Mouse (Mus musculus) intestine, postnatal 0 days (tissue): ENCODE data around the gene Gas2l3. TPM values are rescaled to one million over a fixed set of nuclear protein-coding genes. Genes with fewer than 3 reads are reported as not detected.

Experiments used
- ATAC-seq: fragments of 200-750 bp; cut with Nextera tagmentation; 2 replicates; pipeline ENCODE4 v1.8.0; 2017; ENCODE audit warnings: mild to moderate bottlenecking, moderate TSS enrichment, moderate library complexity
- H3K27ac ChIP-seq: fragments of 300-500 bp; sonication (generic); 2 replicates; pipeline ENCODE4 v1.5.1; 2014; ENCODE audit warnings: mild to moderate bottlenecking, low read depth, low read length, moderate library complexity
- H3K27me3 ChIP-seq: fragments of 300-500 bp; sonication (generic); replicated peaks from 2 replicates; pipeline ENCODE4 v1.6.1; 2014; ENCODE audit warnings: low read length, mixed read lengths; ENCODE audit not compliant: control insufficient read depth, insufficient read depth
- H3K36me3 ChIP-seq: fragments of 300-500 bp; sonication (generic); 2 replicates; pipeline ENCODE4 v1.6.1; 2014; ENCODE audit warnings: mild to moderate bottlenecking, moderate library complexity; ENCODE audit not compliant: control insufficient read depth, insufficient read depth
- H3K4me1 ChIP-seq: fragments of 300-500 bp; sonication (generic); replicated peaks from 2 replicates; pipeline ENCODE4 v1.6.1; 2014; ENCODE audit warnings: antibody characterized with exemption, low read length, mixed read lengths; ENCODE audit not compliant: control insufficient read depth, insufficient read depth
- H3K4me2 ChIP-seq: fragments of 300-500 bp; sonication (generic); replicated peaks from 2 replicates; pipeline ENCODE4 v1.6.1; 2014; ENCODE audit warnings: low read depth, mild to moderate bottlenecking, moderate library complexity
- H3K4me3 ChIP-seq: fragments of 300-500 bp; sonication (generic); 2 replicates; pipeline ENCODE4 v1.5.1; 2014; ENCODE audit warnings: low read depth, low read length
- H3K9ac ChIP-seq: fragments of 300-500 bp; sonication (generic); 2 replicates; pipeline ENCODE4 v1.6.1; 2014; ENCODE audit warnings: mild to moderate bottlenecking, low read depth, low read length
- H3K9me3 ChIP-seq: fragments of 300-500 bp; sonication (generic); 2 replicates; pipeline ENCODE4 v1.6.1; 2016; ENCODE audit warnings: mixed run types; ENCODE audit not compliant: control insufficient read depth
- CTCF ChIP-seq: sonication (generic); IDR thresholded peaks from 2 replicates; pipeline ENCODE4 v1.5.1; 2016; ENCODE audit warnings: low read depth, mild to moderate bottlenecking, control low read depth, antibody characterized with exemption, moderate library complexity
- WGBS: fragments of 180-500 bp; shearing (Covaris S2); extraction: QIAGEN DNeasy Blood & Tissue Kit; methylation state at CpG from one replicate; pipeline ENCODE4 v1.1.7; 2014; 5-methylcytosine and 5-hydroxymethylcytosine counted together
- polyA plus RNA-seq: library from polyadenylated mRNA; unstranded; fragments of >200 nt; fragmentation: Nextera tagmentation; extraction: Ambion mirVana; gene quantifications from 2 replicates; pipeline ENCODE4 v1.2.1, GENCODE M21; 2015

The Gas2l3 gene
- polyA plus RNA-seq, 1 experiment from 2014 or later, result 5.6 TPM

DNA sequence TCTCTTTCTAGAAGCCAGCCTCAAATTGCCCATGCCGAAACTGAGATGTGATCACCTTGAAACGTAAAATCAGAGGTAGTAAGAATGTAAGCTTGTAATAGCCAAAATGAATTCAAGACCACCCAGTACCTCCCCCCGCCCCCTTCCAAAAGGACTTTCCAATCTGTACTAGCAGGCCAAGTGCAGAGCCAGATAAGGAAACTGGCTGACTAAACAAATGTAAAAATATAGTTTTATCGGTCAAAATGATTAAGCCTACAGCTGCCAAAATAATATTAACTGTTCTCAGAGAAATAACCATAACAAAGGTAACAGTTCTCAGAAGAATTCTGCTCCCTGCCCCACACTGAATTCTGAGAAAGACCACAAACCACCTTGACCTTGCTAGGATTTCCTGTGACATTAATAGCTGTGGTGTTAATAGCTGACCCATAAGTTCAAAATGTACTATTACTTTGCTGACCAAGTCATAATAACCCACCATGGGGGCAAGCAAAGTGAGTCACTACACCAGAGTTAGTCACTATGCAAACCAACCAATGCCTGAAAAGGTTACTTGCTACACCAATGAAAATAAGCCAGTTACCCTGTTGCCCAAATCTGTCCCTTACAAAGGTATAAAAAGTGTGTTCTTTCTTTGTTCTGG is 21.1 kb upstream of the Gas2l3 start:
- no peak for TF ChIP-seq CTCF
- WGBS, result 84% methylated on average over 4 of the region's 4 CpGs
- Histone ChIP-seq H3K36me3 (peaks cover 16% of the 10 kb centered on the region), H3K4me3 (no peak overlapping the region), H3K27me3 (no peaks in the 10 kb centered on the region), H3K4me2 (no peak overlapping the region), H3K9me3 (no peaks in the 10 kb centered on the region), H3K27ac (no peak overlapping the region), H3K4me1 (no peaks in the 10 kb centered on the region), H3K9ac (no peak overlapping the region)
- ATAC-seq, result no peak

- TF ChIP-seq CTCF, result no peak
- Histone ChIP-seq H3K4me3 (no peak overlapping the region), H3K9me3 (no peaks in the 10 kb centered on the region), H3K4me2 (no peak overlapping the region), H3K27ac (no peak overlapping the region; the same call in 1 of the 2 replicates), H3K9ac (no peak overlapping the region), H3K36me3 (peaks cover 4% of the 10 kb centered on the region), H3K4me1 (no peaks in the 10 kb centered on the region), H3K27me3 (no peaks in the 10 kb centered on the region)
- 60% methylated on average over 11 of the region's 11 CpGs for WGBS
- ATAC-seq, result no peak
These were observed 19.1 kb upstream of the Gas2l3 start for GRCm38 (mm10) chr10:89462890-89463289.

- no peaks in the 10 kb centered on the region for H3K4me1 ChIP-seq
- no peak overlapping the region for H3K27ac ChIP-seq
- ATAC-seq, result no peak
- H3K4me2 ChIP-seq, result no peak overlapping the region; the same call in 1 of the 2 replicates
- no peaks in the 10 kb centered on the region for H3K27me3 ChIP-seq
- no peaks in the 10 kb centered on the region; the same call in 1 of the 2 replicates for H3K36me3 ChIP-seq
- no peak overlapping the region for H3K9ac ChIP-seq
- H3K9me3 ChIP-seq, result no peaks in the 10 kb centered on the region
- TF ChIP-seq CTCF, result peak; percentile 88
- H3K4me3 ChIP-seq, result no peak overlapping the region
- WGBS, result 10% methylated on average over 14 of the region's 14 CpGs
These were observed 18.2 kb upstream of the Gas2l3 start for GRCm38 (mm10) chr10:89461856-89462507.

DNA sequence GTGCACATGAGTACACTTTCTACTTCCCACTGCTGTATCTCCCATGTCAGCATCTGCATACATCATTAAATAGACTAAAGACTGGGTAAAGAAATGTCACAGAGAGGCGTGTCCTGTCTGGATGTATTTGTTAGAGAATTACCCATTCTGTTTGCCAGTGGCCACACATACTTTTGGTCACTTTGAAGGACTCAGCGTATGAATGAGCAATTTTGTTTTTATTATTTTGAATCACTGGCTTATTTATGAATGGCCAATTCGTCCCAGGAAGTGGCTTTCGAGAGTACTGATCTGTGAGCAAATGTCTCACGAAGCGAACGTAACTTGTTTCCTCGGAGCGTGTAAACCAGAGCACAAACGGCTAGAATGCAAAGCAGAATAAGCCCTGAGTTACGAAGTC is 17.2 kb upstream of the Gas2l3 start:
- H3K9me3 ChIP-seq, result no peaks in the 10 kb centered on the region
- no peak overlapping the region for H3K4me3 ChIP-seq
- whole genome bisulfite sequencing, result 90% methylated on average over 11 of the region's 11 CpGs
- H3K9ac ChIP-seq, result no peak overlapping the region
- no peak overlapping the region for H3K4me2 ChIP-seq
- ATAC-seq, result no peak
- H3K4me1 ChIP-seq, result no peaks in the 10 kb centered on the region
- TF ChIP-seq CTCF, result no peak
- H3K36me3 ChIP-seq, result no peaks in the 10 kb centered on the region; the same call in none of the 2 replicates
- no peak overlapping the region for H3K27ac ChIP-seq
- H3K27me3 ChIP-seq, result no peaks in the 10 kb centered on the region

GRCm38 (mm10) chr10:89458770-89459169 is 15.0 kb upstream of the Gas2l3 start:
- H3K9me3 ChIP-seq, result no peaks in the 10 kb centered on the region
- no peaks in the 10 kb centered on the region for H3K27me3 ChIP-seq
- no peak overlapping the region for H3K9ac ChIP-seq
- no peak overlapping the region for H3K4me3 ChIP-seq
- H3K36me3 ChIP-seq, result peaks cover 12% of the 10 kb centered on the region
- H3K4me2 ChIP-seq, result no peak overlapping the region
- 35% methylated on average over 3 of the region's 3 CpGs for WGBS
- no peaks in the 10 kb centered on the region for H3K4me1 ChIP-seq
- ATAC-seq, result peak; percentile 88
- H3K27ac ChIP-seq, result peak overlapping the region; percentile 35
- TF ChIP-seq CTCF, result no peak

DNA sequence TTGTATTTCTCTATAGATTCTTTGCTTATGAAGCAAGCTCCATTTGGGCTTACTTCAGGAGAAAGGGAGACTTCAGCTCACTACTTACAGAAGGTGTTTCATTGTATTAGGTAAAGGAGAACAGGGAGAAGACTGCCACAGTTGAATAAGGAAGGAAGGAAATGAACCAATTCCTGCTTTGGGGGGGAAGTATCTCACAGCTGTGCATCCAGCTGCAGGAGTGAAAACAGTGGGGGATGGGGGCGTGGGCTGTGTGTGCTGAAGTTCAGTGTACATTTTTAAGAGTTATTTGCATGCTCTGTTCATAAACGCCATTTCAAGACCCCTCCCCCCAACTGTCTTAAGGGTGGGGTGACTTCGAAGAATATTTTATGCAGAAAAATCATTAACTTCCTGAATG is 10.0 kb upstream of the Gas2l3 start:
- no peaks in the 10 kb centered on the region for H3K27me3 ChIP-seq
- no peaks in the 10 kb centered on the region for H3K4me1 ChIP-seq
- H3K4me3 ChIP-seq, result no peak overlapping the region
- no peak for TF ChIP-seq CTCF
- no peak overlapping the region for H3K27ac ChIP-seq
- no peaks in the 10 kb centered on the region for H3K9me3 ChIP-seq
- WGBS, result 80% methylated on average over 3 of the region's 3 CpGs
- no peak overlapping the region for H3K9ac ChIP-seq
- peaks cover 22% of the 10 kb centered on the region for H3K36me3 ChIP-seq
- no peak overlapping the region for H3K4me2 ChIP-seq
- no peak for ATAC-seq
